Mouse (Mus musculus) mouse trophoblast stem cell (cell line): ENCODE data around the gene Cd300a.

Experiments
- in situ Hi-C, 2 experiments: fragments of 300-500 bp; cut with MseI, MboI; formaldehyde crosslinking; loops; 2 replicates in 1 of 2; 3 replicates in 1 of 2; pipeline ENCODE4 v1.15.1; 2025

The Cd300a gene

DNA sequence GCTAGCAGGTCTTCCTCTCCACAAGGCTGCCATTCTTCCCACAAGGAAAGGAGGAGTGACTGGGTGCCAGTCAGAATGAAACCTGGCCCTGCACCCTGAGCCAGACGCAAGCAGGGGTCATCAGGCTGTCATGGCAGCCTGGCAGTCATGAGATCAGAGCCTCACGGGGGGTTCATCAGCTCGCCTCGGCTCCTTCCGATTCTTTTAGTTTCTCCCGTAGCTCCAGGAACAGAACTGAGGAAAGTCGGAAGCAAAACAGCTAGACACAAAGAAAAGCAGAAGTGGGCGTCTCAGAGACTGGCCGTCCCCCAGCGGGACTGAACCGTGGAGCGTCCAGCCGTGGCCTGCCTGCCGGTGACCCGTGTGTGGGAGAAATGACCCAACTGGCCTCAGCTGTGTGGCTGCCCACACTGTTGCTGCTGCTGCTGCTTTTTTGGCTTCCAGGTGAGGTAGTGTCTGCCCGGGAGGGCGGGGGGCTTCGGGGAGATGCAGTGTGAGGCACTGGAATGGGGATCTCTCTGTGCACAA lies at the start of gene Cd300a:
TSS of gene Cd300a (plus strand) at position 51 of the 528 bp plus-strand sequence.
- in situ Hi-C loops = no loop called here

DNA sequence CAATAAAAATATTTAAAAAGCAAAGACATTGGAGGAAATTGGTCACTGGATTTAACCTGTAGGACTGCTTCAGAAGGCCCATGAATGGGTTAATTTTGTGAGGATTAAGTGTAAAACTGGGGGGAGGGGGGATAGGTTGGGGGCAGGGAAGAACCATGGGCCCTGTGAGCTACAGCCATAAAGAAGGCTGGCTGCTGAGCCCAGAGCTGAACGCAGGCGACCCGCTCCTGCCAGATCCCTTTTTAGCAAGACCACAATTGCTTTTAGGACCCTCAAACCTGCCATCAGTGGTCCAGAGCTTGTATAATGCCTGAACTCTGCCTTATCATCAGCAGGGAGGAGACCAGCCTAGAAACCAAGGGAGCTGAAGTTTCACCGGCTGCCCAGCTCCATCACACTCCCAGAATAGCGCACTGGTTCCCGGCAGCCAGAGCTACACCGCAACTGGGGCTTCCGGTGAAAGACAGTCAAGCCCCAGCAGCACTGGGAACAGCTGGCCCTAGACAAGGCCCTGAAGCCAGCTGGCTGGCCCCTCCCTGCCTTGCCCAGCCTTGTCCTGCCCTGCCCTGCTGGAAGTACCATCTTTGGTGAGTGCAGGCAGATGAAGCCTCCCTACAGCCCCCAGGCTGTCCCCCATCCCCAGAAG lies 45.9 kb upstream of the Cd300a start:
- in situ Hi-C loops = no loop called here

DNA sequence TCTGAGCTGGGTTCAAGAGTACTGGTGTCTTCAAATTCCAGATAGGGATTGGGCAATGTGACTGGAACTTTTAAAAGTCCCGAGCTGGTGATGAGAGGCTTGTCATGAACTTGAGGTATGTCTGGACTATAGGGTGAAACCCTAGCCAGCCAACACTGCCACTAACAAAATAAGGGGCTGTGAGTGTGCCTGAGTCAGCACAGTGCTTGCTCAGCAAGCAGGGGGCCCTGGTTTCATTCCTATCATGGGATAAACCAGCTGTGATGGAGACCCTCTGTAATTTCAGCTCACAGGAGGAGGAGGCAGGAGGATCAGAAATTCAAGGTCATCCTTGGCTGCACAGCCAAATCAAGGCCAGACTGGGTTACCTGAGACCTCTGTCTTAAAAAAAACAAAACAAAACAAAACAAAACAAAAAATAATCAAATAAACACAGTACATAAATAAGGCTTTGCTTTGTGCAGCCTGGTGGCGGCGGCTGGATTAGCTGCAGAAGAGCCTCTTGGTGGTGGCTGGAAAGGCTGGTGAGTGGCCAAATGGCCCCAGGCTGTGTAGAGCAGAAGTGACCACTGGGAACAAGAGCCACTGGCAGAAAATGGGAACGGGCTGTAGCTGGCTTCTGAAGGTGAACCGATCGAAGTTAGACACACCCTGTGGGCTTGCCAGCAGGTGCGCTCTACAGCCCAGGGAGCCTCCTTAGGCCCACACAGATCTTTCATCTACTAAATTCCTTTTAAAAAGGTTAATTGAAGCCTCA lies 45.2 kb upstream of the Cd300a start:
- in situ Hi-C loops = no loop called here

DNA sequence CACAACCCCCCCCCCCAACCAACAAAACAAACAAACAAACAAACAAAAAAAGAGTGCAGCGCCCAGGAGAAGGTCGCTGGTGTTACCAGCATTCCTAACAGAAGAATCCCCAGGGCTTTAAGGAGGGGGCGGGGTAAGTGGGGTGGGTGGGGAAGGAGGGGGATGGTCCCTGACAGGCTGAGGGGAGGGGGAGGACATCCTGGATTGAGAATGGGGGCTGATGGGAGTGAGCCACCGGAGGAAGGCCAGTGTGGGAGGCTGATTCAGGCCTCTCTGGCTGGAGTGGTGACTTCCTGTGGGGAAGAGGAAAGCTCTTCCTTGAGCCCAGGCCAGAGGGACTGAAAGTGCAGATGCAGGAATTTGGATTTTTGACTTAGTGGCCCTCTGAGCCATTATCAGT lies 43.5 kb upstream of the Cd300a start:
- in situ Hi-C loops = no loop called here

DNA sequence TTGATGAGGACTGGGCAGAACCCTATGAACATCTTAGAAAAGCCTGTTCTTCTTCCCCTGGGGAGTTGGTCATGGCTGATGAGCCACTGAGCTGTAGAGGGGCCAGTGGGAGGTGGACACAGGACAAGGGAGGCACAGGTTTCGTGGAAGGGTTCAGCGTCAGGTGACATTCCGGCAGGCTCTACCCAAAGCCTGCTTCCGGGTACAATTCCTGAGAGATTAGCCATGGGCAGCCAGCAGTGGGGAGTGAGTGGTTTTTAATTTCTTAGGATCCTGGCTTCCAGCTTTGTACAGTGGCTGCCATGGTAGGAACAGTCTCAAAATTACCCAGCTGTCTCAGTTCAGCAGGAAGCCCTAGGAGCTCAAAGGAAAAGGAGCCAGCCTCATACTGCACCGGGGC lies 42.8 kb upstream of the Cd300a start:
- in situ Hi-C loops = no loop called here

DNA sequence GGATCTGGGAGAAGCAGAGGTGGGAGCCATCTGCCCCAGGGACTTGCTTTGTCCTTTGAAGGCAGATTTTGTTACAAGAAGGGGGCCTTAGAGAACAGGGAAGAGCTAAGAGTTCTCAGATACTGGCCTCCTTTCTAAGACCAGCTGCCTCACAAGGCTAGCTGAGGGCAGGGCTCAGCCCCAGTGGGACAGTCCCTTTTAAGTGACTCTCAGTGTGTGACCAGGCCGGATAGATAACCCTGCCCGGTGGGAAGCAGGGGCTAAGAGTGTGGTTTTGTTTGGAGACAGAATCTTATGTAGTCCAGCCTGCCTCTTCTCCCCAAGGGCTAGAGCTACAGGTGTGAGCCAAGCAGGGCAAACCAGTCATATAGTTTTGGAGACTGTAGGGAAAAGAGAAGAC lies 40.3 kb upstream of the Cd300a start:
- in situ Hi-C loops = no loop called here

DNA sequence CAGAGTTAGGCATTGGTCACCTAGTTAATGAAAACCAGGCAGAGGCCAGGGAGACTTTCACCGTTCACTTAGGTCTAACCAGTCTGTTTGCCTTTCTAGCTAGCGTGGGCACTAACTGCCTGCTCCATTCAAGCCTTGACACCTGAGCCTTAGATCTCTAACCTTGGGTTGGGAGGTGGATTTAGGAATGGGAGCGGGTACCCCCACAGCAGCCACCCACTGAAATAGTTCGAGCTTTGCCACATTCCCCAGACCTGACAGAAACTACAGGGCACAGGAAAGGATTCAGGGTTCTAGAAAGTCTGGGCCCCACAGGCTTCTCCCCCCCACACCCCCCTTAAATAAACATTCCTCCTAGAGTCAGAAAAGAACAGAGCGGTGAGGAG lies 39.8 kb upstream of the Cd300a start:
- in situ Hi-C loops = no loop called here

DNA sequence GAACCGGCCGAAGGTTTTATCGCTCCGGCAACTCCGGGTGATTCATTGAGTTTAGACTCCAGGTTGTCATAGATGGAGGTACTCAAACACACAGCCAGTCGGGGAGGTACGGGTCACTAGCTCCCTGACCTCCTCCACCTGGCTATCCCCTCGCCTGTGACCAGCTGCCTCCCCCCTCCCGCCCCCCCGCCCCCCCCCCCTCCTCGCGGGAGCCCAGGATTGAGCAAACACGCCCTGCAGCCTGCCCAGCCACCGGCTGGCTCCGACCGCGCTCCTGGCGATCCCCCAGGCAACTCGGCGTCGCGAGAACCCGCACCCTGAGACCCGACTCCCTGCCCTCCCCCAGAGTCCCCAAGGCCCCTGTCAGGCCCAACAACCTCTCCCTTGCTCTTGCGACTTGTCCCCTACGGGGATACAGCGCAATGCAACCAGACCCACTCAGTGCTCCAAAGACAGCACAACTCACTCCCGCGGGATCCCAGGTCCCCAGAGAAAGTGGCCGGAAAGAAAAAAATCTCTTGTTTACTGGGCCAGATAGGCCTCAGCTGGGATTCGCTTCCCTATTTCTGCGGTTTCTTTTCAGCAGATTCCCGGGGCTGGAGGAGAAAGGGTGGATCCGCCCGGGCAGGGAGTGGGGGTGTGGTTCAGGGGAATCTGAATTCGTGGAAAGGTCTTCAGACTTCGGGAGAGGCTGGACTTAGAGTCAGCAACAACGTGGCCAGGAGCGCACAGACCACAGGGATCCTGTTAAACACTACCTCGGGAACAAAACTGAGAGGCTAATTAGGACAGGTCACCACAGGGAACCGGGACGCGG lies 39.2 kb upstream of the Cd300a start, which contains the start of gene Gprc5c:
TSS of gene Gprc5c (plus strand) at position 701 of the 817 bp plus-strand sequence.
- in situ Hi-C loops = no loop called here

DNA sequence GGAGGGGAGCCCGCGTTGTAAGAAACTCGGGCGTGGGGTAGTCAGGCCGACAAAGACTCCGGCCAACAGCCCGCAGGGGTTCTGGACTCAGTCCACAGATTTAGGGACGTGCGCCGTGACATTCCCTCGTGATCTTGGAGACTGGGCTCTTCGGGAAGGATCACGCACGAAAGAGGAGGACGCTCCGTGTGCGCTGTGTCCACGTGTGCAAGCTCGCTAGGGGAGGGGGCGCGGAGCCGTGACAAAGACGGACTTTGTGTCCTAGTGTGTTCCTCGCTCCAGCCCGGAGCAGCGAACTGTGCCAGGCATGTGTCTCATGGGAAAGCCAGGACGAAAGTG lies 38.6 kb upstream of the Cd300a start:
- in situ Hi-C loops = no loop called here

DNA sequence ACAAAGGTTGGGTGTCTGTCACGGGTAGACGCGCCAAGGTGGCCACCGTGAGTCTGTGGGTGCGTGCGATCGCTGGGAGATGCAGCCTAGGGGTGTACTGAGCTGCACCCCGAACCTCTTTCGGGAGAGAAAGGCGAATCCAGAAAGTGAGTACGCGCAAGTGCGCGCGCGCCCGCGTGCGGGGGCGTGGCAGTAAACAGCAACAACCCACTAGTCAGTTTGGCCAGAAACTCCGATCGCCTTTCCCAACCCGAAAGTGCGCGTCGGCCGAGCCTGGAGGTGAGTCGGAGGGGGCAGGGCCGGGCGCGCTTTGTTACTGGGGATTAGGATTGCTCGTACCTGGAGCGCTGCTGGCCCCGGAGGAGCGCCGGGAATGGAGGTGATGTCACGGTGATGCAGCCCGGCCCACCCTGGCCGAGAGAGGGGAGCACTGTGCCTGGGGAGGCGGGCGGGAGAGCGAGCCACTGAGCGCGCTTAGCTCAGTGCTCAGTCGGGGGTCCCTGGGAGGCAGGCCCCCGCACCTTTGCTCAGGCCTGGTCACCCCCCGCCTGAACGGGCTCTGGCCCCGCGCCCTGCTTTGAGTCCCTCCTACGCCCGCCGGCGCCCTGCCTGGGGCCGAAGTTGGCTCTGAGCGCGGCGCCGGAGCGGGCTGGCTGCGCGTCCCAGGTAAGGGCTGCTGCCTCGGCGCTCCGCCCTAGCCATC lies 38.1 kb upstream of the Cd300a start:
- in situ Hi-C loops = no loop called here

DNA sequence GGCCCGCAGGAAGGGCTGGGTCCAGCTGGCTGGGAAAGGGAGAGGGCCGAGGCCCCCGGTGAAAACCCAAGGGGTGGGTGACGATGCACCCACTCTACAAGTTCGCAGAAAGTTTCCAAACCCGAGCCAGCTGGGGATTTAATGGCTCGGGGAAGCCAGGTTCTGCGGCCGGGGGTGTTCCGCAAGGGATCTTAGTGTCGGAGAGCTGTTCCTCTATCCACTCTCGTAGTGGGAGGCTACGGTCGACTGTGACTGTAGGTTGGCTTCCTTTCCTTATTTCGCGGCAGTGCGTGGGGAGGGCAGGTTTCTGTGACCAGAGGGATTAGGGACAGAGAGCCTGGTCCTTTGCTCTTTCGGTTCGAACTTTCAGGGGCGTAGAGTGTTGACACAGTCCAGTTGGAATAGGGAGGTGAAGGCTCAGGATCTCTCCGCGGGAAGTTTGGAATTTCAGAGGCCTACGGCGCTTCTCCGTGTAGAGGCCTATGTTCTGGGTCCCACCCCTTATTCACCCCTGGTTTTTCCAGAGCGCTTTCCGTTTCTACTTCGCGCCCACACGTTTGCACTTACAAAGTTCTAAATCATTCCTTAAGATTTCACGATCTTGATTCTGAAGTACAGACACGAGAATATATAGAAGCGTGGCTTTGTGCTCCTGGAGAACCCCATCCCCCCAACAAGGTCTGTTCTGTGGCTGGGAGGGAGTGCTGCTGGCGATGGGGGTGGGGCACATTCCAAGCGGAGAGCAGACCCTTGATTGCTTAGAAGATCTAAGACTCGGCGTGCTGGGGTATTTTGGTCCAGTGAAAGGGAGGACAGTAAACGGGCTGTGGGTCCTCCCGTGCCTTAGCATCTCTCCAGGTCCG lies 37.3 kb upstream of the Cd300a start:
- in situ Hi-C loops = no loop called here

DNA sequence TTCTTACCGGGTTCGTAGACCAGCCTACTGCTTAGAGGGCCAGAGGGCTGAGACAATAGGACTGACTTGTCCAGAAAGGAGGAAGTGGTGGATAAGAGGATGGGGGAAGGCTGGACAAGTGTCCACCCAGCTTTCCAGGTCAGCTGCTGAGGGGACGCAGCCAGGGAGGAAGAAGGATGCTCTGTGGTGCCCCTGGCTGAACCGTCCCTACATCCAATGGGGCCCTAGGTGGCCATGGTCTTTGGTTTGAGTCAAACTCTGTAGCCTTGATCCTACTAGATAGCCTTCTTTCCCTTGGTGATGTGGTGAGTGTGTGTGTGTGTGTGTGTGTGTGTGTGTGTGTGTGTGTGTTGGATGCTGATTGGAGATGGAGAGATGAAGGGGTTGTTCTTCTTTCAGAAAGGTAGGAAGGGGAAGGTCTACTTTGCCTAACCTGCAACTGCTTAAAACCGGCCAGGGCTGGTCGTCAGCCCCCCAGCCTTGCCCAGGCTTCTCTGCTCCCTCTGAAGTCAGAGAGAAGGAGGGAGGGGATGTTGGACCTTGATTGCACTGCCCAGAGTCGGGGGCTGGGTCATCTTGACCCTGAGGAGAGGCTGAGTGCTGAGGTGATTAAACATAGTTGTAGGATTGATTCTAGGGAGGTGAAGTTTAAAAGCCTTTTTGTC lies 36.5 kb upstream of the Cd300a start:
- in situ Hi-C loops = no loop called here

DNA sequence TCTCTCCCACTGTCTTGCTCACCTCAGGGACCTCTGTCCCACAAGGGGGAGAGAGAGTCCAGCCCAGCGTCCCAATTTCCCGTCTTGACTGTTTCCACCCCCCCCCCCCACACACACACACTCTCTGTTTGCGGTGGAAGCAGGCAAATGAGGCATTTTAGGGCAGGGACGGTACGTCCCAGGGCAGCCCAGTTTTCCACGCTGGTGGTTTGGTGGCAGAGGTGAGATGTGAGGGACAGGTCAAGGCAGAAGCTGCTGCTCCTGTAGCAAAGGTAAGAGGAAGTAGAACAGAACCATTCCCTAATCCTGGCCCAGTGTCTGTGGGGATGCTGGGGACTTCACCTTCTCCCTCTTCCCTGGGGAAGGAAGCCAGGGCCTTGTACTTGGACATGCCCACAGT lies 35.3 kb upstream of the Cd300a start:
- in situ Hi-C loops = no loop called here

DNA sequence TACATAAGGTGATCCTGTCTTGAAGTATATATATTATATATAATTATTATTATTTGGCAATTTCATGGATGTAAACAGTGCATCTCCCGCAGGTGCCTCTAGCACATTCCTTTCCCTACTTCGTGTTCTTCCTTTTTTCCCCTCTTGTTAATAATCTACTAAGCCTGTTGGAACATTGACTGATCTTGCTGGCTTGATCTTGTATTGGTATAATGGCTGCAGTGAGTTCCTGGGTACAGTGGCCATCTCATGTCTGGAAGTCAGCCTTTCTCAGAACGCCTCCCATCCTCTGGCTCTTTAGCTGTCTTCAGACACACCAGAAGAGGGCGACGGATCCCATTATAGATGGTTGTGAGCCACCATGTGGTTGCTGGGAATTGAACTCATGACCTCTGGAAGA lies 33.7 kb upstream of the Cd300a start:
- in situ Hi-C loops = loop anchor here in 1 of 2 experiments (5.0 kb wide), 1 partner anchor 44 kb away; no protein-coding TSS in a partner anchor

DNA sequence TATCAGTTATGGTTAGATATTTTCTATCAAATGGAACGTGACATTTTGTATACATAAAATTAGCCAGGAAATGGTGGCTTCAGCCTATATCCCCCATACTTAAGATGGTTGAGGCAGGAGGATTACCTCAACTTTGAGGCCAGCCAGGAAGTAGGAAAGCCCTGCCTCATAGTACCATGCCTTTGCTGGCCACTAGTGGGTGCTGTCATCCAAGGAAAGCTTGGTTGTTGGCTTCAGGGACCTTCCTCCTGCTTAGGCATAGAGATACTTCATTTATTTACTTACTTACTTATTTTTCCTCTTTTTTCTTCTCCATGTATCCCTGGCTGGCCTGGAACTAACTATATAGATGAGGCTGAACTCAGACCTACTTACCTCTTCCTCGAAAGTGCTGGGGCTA lies 31.2 kb upstream of the Cd300a start:
- in situ Hi-C loops = loop anchor here in 1 of 2 experiments (5.0 kb wide), 1 partner anchor 46 kb away; no protein-coding TSS in a partner anchor

DNA sequence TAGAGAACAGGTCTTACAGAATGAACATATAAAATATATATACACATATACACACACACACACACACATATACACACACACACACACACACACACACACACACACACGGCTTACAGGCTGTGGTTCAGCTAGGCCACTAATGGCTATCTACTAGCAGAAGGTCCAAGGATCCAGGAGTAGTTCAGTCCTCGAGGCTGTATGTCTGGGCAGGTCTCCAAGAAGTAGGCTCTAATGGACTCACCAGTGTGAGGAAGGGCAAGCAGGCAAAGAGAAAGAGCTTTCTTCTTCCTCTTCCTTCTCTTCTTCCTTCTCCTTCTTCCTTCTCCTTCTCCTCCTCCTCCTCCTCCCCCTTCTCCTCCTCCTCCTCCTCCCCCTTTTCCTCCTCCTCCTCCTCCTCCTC lies 28.8 kb upstream of the Cd300a start:
- in situ Hi-C loops = no loop called here

DNA sequence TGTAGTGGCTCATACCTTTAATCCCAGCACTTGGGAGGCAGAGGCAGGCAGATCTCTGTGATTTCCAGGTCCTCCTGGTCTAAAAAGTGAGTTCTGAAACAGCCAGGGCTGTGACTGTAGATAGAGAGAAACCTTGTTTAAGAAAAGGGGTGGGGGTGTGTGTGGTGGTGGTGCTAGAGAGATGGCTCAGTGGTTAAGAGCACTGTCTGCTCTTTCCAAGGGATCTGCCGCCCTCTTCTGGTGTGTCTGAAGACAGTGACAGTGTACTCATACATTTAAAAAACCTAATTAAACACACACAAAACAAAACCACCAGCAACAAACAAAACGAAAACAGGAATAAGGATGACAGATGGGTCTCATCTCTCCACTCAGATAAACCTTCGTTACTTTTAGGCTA lies 27.2 kb upstream of the Cd300a start:
- in situ Hi-C loops = no loop called here

DNA sequence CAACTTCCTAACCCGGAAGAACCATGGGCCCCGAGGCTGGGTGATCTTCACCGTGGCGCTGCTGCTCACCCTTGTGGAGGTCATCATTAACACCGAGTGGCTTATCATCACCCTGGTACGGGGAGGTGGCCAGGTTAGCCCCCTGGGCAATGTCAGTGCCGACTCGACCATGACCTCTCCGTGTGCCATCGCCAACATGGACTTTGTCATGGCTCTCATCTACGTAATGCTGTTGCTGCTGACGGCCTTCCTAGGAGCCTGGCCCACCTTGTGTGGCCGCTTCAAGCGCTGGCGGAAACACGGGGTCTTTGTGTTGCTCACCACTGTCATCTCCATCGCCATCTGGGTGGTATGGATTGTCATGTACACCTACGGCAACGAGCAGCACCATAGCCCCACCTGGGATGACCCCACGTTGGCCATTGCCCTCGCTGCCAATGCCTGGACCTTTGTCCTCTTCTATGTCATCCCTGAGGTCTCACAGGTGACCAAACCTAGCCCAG lies 25.9 kb upstream of the Cd300a start:
- in situ Hi-C loops = no loop called here

DNA sequence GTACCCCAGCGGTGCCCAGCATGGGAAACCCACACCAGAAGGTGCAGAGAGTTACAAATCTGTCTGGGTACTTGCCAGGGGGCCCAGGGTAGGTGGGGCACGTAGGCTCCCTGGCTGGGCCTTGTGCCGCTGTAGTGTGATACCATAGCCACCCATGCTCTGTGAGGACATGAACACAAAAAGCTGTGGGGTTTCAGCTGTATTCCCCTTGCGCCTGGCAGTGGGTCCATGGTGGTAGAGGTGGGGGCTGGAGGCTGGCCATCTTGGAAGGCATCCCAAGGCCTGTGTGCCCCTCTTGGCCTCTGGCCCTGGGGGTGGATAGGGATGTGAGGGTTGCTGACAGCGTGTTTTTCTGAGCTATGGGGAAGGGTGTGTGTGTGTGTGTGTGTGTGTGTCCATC lies 23.8 kb upstream of the Cd300a start:
- in situ Hi-C loops = no loop called here
